Mouse (Mus musculus) lung, postnatal 0 days (tissue): ENCODE results near the gene Rcsd1.

Experiments
- CTCF ChIP-seq: IDR thresholded peaks from 2 replicates; pipeline ENCODE4 v1.5.1; 2016; ENCODE audit warnings: antibody characterized with exemption, mild to moderate bottlenecking
- EP300 ChIP-seq: IDR thresholded peaks from 2 replicates; pipeline ENCODE4 v1.6.1; 2016; ENCODE audit warnings: antibody characterized with exemption, mild to moderate bottlenecking, control low read depth

DNA sequence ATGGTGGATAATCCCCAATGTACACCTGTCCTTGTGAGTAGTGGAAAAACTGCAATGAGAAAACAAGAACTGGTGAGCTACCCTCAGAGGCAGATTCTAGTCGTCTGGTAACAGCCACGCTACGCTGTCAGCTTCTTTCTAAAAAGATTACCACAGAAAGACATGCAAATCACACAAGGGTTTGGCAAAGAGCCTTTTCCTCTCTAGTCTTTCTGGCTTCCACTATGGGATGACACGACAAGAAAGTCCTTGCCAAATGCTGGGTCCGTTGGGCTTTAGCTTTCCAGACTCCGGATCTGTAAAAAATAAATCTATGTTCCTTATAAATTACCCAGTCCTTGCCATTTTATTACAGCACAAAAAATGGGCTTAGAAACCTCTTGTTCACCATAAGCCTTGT is 103.8 kb downstream of the Rcsd1 start:
- TF ChIP-seq CTCF: no peak
- TF ChIP-seq EP300: no peak
